Mouse (Mus musculus) left cerebral cortex, adult 9 months (tissue): ENCODE results near the gene Cgn.

Experiments used
- DNase-seq, 2 experiments: peaks; one replicate each; pipeline ENCODE4 v3.0.0; 2022; ENCODE audit warnings: low spot score in 2 of 2

Gene Cgn

DNA sequence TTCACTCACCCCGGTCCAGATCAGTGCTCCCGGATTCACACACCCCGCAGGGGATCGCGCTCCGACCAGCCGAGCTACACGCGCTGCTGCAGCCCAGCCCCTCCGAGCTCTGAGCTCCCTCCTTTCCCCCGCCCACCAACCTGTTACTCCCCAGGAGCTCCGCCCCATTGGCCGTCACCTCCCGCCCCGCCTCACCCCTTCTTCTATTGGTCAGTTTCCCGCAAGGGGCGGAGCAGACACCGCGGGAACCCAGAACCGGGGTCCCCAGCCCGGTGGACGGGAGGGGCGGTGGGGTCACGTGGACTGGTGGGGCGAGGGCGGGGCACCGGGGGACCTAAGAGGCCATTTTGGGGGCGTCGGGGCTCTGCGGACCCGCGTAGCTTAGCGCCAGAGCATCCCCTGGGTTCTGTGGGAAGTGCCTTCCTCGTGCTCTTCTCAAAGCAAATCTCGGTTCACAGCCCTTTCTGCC is at the start of gene Cgn:
Gene Cgn, minus strand, starts transcription at position 126 of the 469 bp plus-strand sequence.
- DNase-seq = peak; percentile 79 to 92

DNA sequence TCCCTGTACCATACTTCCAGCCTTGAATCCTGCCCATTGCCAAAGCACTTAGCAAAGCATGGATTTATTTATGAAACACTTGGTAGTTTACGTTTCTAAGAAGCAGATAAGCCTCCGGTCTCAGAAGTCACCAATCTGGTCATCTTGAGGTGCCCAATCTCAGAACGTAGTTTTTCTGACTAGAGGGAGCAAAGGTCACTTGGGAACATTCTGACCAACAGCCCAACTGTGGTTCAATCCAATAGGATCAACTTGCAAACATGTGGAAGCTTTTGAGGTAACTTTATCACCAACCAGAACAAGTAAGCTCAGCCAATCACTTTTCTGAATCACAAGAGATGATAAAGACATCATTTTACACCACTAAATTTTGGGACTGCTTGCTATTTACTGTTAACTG is 49.1 kb upstream of the Cgn start:
- DNase-seq = no peak

DNA sequence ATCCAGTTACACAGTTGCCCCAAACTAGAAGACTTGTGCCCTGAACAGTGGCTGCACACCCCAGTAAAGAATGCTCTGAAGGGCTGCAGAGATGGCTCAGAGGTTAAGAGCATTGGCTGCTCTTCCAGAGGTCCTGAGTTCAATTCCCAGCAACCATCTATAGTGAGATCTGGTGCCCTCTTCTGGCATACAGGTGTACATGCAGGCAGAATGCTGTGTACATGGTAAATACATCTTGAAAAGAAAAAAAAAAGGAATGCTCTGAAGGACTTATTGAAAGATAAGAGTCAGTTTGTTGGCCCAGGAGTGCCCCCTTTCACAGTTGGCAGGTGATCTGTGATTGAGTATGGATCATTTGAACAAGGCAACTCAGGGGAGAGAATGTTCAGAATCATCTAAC is 47.1 kb upstream of the Cgn start:
- no peak for DNase-seq

DNA sequence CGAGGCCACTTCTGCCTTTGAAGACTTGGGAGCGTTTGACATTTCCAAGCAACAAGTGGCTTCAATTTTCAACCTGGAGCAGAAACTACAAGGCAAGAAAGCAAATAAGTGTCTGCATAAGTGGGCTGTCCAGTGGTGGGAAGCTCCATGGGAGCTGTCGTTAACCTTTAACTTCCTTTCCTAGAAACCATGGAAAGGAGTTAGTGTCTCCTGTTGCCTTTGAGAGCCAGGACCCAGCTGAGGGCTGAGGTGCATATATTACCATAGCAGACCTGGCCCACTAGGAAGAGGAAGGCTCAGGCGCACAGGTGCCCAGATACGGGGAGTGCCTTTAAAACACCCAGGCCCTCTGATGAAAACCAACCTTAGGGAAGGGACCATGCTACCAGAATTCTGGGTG is 46.4 kb upstream of the Cgn start:
- no peak for DNase-seq

DNA sequence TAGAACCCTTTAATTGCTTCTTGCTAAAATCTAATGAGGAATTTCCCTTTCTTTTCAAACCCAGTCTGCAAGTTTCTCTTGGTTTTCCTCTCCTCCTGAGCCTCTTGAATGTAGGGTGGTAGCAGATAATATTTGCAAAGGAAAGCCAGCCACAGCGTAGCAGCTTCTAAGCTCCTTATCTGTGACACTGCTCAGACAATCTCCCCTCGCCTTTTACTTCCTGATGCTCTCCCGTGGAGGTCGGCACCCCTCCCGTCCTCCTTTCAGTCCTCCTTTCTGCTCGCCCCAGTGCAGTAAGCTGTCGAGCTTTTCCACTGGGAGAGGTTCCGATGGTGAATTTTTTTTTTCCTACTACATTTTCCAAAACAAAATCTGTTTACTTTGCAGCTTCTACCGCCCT is 45.8 kb upstream of the Cgn start:
- no peak for DNase-seq

DNA sequence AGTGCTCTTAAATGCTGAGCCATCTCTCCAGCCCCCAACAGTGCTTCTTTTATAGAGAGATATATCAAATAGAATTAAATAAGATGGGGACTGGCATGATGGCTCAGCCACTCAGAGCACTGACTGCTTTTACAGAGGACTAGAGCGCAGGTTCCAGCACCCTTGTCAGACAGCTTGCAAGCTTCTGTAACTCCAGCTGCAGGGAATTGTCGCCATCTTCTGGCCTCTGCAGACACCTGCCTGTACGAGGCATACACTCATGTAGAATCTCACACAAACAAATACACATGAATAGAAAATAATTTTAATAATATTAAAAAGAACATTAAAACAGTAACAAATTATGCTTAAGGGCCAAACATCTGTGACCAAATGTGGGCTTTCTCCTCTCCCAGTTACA is 37.8 kb upstream of the Cgn start:
- no peak for DNase-seq

DNA sequence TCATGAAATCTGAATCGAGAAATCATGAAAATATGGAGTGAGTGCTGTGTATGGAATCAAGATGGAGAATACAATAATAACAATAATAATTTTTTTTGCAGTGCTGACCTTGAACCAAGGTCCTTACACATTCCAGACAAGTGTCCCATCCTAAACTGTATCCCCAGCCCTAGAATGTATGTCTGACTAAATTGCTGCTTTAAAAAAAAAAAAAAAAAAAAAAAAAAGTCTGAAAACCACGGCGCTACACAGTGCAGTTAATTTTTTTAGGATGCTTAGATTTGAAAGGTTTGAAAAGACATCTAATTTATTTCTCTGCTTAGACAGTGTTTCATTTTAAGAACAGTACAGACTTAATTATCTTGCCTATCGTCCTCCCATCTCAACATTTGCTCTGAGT is 35.8 kb upstream of the Cgn start:
- DNase-seq = no peak

DNA sequence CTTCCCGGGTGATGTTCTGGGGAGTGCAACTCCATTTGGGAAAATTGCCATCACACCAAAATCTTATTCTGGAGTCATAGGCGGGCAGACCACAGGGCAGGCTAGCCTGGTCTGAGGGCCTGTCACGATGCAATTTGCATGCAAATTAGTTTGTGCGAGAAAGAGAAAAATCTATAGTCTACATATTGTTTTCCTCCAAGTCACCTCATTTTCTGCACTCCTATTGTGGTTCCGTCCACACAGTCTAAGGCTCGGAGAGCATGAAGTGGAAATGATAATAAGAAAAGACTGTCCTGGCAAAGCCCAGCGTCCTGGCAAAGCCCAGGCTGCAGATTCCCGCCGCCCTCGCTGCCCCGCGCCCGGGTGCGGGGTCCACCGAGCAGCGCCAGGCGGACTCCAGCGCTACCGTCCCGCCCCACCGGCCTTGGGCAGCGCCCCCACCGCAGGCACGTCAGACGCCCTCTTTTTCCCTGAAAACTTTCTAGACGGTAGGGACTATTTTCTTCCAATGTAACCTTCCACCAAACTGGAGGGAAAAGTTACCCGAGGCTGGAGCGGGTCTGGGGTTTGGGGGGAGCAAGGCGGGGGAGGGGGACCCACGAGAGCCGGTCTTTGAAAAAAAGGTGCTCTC is 34.8 kb upstream of the Cgn start:
- peak in 1 of 2 experiments; percentile 5 for DNase-seq

DNA sequence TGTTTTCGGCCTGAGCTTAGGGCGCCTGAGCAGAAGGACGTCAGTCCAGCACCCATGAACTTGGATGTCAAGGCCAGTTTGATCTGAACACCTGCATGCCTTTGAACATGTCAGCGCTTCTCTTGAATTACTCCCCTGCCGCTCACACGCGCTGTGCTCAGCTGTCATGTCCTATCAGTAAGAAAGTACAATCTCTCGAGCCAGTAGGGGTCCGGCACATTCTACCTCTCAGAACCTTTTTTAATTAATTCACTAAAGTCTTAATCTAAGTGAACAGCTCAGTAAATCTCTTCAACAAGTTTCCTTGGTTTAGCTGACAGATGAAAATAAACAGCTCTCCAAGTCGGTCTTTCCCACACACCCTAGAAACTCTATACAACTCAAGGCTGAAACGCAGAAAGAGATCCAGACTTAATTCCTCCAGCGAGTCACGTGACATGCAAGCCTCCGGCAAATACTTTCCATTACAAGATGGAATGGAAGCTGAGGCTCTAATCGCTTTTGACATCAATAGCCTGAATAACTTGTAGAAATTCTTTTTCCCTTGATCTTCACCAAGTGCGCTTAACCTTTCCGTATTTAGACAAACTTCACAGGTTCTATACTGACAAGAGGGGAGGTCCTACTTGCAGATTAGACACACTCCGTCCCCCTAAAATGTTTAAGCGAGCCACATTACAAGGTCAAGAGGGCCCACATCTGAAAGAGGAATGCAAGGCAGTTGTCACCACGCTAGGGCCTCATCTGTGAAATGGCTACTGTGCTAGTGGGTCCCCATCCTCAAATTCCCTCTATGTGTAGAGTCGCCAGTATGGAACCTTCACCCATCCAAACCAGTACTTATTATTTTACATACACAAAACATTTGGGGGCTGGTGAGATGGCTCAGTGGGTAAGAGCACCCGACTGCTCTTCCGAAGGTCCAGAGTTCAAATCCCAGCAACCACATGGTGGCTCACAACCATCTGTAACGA is 33.4 kb upstream of the Cgn start:
- no peak for DNase-seq

DNA sequence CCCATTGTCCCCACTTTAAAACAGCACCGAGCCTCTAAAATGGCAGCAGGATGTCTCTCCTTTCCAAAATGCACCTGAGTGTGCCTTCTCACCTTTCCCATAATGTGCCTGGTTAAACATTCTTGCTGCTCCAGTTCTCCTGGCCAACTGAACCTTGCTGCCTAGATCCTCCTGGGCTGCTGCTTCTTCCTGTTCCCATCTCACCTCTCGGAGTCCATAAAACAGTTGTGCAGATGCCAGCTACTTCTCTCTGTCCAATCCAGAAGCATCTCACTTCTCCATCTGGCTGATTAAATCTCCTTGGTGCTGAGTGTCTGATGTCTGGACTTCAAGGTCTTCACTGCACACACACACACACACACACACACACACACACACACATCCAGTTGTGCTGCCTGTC is 31.4 kb upstream of the Cgn start:
- DNase-seq = no peak

DNA sequence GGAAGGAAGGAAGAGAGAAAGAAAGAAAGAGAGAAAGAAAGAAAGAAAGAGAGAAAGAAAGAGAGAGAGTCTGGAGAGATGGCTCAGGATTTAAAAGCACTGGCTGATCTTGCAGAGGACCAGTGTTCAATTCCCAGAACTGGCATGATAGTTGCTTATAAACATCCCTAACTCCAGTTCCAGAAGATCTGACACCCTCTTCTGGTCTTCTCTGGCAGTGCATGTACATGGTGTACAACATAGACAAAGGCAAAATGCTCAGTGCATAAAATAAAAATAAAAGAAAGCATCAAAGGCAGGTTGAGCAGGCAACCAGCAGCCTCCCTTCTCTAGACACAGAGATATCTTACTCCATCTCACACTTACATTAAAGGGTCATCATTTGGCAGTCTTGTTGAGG is 29.3 kb upstream of the Cgn start:
- DNase-seq = no peak

DNA sequence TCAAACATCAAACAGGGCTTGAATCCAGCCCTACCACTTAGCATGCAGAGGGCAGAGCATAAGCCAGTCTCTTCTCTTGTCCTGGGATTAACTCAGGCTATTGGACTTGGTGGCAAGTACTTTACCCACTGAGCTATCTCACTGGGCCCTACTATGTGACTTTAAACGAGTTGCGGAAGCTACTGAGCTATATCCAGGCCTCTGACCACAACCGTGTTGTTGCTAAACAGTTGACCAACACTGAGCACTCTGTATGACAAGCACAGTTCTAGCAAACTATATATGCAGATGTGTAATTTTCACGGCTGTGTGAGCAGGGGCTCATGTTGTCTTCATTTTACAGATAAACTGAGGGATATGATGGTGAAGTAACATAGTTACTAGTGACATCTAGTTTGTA is 28.4 kb upstream of the Cgn start:
- DNase-seq = no peak

DNA sequence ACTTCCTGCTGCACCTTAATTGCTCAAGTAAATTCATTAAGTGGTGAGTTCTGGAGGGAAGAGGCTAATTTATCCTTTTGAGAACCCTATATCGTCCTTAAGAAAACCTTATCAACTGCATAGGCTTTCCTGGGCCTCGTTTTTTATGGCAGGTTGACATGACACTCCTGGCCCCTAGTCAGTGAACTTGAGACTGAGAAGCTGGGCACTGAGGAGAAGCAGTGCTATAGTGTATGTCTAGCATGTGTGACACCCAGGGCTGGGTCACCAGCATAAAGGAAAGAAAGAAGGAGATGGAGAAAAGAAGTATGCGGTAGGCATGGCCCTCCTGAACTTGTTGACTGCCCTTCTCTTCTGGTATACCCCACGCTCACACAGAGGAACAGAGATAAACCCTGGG is 27.8 kb upstream of the Cgn start:
- DNase-seq = no peak

DNA sequence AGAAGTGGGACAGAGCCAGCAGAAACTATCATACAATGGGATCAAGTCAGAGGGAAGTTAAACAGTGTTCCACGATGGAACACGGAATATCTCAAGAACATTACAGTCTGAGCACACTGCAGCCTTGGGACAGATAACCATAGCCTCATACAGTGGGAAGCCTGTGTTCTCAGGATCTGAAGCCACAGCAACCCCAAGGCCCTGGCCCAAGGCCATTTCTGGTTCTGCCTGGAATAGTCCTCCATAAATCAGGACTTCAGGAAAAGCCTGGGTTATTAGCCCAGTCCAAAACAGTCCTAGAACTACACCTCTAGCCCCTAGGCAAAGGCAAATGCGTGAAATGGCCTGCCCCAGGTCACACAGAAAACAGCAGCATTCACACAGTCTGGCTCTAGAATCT is 27.4 kb upstream of the Cgn start:
- DNase-seq = no peak

DNA sequence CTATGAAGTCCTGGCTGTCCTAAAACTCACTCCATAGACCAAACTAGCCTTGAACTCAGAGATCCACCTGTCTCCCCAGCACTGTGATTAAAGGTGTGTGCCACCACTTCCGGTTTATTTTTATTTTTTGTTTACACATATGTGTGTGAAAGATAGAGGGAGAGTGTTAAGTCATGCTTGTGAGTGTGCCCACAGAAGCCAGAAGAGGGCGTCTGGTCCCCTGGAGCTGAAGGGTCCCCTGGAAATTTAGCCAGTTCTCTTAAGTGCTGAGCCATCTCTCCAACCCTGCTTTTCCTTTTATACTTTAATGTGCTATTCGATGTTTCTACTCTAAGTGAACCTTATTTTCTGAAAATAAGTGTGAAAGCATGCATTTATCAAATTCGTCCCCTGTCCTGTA is 25.3 kb upstream of the Cgn start:
- peak in 1 of 2 experiments; percentile 21 for DNase-seq

DNA sequence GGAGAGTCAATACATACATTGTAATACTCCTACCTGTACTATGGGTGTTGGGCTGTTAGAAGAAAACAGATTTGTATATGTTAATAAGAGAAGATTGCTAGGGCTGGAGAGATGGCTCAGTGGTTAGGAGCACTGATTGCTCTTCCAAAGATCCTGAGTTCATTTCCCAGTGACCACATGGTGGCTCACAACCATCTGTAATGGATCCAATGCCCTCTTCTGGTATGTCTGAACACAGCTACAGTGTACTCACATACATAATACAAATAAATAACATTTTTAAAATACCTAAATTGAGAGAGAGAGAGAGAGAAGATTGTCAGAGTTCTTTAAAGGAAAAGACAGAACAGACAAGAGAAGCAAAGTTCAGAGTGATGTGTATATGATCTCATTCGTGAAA is 22.0 kb upstream of the Cgn start:
- DNase-seq = no peak

DNA sequence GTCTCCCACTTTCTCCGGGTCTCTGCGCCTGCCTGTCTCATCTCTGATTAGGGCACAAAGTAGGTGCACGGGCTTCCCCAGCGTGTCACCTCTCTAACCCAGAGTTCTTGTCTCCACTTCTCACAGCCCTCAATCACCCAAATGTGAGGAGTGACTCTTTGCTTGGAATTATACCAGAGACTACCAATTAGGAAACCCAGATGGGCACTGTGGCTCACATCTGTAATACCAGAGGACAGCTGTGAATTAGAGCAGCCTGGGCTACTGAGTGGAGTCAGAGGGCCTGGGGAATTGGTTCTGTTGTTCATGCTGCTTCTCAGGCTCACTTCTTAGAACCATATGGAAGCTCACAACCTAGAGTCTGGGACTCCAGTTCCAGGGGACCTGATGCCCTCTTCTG is 18.7 kb upstream of the Cgn start:
- DNase-seq = no peak

DNA sequence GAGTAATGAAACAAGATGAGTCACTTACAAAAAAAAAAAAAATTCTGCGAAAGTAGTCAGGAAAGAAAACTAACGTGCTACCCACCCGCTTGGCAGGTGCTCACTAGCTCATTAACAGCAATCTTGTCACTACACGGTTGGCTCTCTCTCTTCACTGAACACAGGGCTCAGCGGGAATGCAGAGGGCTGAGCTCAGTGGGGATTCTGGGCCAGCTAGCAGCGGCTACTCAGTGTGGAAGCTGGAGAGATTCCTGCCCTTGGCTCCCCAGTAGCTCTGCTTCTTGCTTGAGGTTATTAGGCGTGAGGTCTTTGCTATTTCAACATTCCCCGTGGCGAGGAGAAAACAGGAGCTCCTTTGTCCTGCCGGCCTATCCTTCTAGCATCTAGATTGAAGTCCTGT is 17.9 kb upstream of the Cgn start:
- DNase-seq = no peak

DNA sequence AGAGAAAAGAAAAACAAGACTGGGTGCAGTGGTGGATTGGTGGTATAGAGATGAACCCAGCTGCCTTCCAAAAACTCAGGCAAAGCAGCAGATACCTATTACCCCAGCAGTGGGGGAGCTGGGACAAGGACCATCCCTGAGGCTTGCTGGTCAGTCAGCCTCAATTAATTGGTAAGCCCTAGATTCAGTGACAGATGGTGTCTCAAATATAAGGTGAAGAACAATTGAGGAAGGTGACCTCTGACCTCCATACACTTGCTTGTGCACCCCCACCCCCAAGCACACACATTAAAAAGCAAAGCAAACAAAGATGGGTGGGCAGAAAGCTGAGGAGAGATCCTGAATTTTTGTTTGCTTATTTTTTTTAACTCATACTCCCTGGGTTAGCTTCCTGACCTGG is 9.9 kb upstream of the Cgn start:
- no peak for DNase-seq

DNA sequence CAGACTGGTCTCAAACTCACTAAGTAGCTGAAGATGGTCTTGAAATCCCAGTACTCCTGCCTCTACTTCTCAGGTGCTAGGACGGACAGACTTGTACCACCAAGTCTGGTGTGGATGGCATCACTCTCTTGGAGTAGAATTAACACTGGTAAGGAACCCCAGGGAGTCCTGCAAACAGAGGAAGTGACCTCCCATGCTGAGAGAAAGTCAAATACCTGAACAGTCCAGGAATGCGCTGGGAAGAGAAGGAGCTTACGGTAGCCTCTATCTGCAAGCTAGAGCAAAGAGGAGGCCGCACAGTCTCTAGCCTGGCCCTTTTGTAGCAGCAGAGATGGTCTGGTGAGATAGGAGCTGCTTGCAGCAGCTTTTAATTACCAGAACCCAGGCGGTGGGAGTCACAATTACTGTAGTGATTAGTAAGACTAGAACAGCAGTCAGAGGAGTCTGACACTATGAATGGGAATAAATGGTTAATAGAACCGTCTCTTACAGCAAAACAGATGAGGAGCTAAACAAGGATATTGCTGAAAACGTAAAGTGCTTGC is 9.4 kb upstream of the Cgn start:
- DNase-seq = no peak

DNA sequence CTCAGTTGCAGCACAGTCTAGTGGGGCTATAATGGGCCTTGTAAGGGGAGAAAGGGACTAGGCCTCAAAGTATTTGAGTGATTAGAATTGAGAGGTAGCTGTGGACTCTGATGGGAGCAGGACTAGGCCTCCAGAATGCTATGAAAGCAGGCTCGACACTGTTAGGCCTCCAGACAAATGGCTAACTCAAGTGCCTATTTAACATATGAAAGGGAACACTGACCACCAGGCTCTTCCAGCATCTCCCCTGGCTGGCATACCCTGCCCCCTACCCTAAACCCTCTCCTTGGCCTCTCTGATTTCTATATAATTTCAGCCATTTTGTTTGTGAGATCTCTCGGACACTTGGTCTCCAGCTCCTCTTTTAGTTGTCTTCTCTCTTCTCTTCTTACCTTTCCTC is 8.1 kb upstream of the Cgn start:
- DNase-seq = no peak

DNA sequence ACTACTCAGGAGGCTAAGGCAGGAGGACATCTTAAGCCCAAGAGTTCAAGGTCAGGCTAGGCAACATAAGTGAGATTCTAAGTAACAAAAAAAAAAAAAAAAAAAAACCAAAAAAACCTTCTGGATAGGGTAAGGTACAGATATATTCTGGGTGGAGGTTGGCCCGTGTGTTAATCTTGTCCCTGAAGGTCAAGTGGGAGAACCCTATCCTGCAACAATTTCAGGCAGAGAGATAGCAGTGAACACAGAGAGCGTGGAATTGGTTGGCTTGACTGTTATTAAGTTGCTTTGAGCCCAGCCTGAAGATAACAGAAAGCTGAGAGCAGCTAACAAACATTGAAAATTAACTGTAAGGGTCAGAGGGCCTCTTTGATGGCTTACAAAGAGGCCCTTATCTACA is 7.4 kb upstream of the Cgn start:
- no peak for DNase-seq

DNA sequence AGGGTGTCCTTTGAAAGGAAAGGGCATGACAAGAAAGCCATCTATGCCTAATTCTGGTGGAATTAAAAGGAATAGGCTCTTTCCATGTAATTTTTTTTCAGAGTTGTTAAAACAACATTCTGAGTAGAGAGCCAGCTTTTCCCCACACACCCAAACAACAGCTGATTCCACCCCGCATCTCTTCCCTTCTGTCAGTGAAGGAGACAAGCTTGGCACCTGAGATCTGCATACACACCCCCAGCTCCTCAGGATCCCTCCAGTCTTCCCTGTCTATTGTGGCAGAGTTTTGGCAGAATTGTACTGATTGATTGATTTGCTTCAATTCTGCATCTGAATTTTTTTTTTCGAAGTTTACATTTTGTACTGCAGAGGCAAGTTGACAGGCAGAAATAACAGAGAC is 6.0 kb upstream of the Cgn start:
- no peak for DNase-seq
